Mouse (Mus musculus): ENCODE results near the gene Ap3m1.
"Not testable (repeated sequence)": the region's sequence is repeated elsewhere in the genome, so short reads cannot be mapped to it uniquely, and the experiment has no call there.

Gene Ap3m1

GRCm38 (mm10) chr14:21052112-21052780 is at the start of gene Ap3m1, which contains the start of gene Adk:
TSS of gene Ap3m1 (minus strand) at chr14:21052508.
TSS of gene Adk (plus strand) at chr14:21052574.
- peak; percentile 92 to 93 for DNase-seq

DNA sequence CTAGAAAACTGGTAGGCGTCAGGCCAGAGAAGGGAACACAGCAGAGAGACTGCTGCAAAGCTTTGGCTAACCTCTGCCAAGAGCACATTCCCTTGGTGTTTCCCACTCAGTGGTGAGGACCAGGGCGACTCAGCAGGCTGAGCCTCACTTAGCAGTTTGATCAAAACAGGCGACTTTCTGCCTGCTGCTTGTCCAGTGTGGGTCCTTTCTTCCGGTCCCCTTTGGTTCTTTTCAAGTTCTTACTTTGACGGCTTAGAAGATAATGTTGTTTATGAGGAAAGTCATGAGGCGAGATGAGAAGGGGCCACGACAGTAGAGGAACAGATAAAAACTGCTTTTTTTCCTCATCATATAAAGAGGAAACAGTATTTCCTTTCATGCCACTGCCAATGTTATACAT is 49.3 kb upstream of the Ap3m1 start:
- DNase-seq, result peak; percentile 16 to 34

GRCm38 (mm10) chr14:21100876-21101275 is 48.6 kb upstream of the Ap3m1 start:
- no peak for DNase-seq

- peak in 1 of 2 experiments; percentile 15 for DNase-seq
Observed at GRCm38 (mm10) chr14:21099371-21099770, 47.1 kb upstream of the Ap3m1 start.

- DNase-seq, result no peak
Observed at GRCm38 (mm10) chr14:21096689-21097088, 44.4 kb upstream of the Ap3m1 start.

- DNase-seq, result no peak
Observed at GRCm38 (mm10) chr14:21096279-21096678, 44.0 kb upstream of the Ap3m1 start.

DNA sequence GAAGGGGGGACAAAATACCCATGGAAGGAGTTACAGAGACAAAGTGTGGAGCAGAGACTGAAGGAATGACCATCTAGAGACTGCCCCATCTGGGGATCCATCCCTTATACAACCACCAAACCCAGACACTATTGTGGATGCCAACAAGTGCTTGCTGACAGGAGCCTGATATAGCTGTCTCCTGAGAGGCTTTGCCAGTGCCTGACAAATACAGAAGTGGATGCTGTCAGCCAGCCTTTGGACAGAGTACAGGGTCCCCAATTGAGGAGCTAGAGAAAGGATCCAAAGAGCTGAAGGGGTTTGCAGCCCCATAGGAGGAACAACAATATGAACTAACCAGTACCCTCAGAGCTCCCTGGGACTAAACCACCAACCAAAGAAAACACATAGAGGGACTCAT is 41.9 kb upstream of the Ap3m1 start:
- not testable (repeated sequence) for DNase-seq

DNA sequence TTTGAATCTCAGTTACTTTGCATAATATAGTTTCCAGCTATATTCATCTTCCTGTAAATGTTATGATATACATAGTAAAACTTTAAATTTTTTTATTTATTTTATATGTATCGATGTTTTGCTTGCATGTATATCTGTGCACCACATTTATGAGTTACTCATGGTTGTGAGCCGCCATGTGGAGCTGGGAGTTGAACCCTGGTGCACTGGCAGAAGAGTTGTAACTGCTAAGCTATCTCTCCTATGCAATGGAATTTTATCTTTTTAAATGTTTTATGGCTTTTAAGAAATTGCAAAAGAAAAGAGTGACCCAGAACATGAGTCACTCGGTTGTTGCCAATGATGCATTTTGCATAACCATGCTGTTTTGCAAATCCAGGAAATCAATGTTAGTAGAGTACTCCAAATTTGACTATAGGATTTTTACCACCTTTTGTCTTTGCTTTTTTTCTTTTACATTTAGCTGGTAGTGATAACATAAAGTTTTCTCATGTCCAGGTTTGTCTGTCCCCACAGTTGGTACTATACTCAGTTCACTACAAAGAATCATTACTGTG is 38.7 kb upstream of the Ap3m1 start:
- no peak for DNase-seq

DNA sequence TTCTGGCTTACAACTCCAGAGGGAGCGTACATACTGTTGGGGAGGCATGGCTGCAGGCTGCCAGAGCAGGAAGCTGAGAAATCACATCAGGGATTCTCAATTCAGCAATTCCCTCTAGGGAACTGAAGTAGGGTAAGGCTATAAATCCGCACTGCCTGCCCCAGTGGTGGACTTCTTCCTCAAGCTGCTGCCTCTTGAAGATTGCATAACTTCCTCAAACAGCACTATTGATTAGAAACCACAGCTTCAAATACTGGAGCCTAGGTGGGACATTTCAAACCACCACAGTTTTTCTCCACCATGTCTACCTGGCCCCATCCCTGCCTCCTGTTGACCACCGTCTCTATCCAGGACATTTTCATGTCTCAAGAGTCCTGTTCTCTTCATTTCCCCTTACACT is 38.1 kb upstream of the Ap3m1 start:
- DNase-seq, result no peak

- no peak for DNase-seq
Observed at GRCm38 (mm10) chr14:21088731-21089130, 36.4 kb upstream of the Ap3m1 start.

GRCm38 (mm10) chr14:21087390-21088060 is 35.2 kb upstream of the Ap3m1 start:
- DNase-seq, result no peak

DNA sequence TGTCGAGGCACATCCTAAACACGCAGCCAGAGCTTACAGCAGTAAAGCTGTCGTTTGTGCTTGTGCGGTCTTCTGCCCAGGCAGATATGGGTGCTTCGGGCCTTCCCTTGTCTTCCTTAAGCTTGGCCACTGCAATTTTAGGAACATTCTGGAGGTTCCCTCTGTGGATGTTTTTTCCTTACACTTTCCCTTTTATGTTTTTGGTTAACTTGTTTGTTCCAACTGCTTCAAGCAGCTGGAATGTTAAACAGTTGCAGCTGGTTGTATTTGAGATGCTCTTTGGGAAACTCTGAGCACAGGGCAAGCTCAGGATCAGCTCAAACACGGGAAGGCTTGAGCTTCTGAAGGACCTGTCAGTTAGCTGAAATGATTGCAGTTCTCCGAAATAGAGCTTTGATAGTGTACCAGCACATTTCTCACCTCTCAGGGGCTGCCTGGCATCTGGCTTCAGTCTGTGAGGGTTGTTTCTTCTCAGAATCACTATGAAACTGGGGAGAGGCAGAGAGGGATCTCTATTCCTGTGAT is 34.6 kb upstream of the Ap3m1 start:
- DNase-seq, result no peak

DNA sequence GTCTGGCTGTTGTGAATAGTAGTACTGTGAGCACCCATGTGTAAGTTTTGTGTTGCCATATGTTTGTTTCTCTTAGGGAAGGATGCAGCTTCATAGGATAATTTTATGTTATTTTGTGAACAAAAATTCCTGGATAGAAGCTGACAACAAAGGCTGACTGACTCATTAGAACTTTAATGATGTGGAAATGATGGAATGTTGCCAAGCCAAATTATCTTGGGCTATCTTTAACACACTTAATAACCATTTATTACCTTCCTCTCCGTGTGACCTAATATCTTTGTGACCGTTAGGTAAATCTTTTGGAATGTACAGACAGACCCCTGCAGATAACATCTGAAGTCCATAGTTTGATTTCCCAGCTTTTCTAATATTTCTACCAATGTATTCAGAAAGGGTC is 33.8 kb upstream of the Ap3m1 start:
- DNase-seq, result no peak

GRCm38 (mm10) chr14:21085666-21086065 is 33.4 kb upstream of the Ap3m1 start:
- DNase-seq, result no peak

- no peak for DNase-seq
Observed at GRCm38 (mm10) chr14:21082823-21083222, 30.5 kb upstream of the Ap3m1 start.

DNA sequence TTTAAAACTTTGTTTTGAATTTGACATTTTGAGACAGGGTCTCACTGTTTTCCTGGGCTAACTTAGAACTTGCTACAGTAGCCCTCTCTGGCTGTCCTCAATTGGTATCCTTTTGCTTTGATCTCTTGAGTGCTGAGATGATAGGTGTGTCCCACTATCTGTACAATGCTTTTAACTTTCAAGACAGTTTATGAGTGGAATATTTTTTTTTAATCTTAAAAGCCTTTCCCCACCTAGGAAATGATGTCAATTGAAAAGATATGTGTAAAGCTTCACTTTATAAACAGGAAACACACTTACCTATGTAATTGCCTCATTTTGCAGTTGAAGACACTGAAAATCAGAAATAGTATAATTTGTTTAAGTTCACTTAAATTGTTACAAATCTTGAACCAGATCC is 26.2 kb upstream of the Ap3m1 start:
- DNase-seq, result no peak

- no peak for DNase-seq
Observed at GRCm38 (mm10) chr14:21077939-21078338, 25.6 kb upstream of the Ap3m1 start.

DNA sequence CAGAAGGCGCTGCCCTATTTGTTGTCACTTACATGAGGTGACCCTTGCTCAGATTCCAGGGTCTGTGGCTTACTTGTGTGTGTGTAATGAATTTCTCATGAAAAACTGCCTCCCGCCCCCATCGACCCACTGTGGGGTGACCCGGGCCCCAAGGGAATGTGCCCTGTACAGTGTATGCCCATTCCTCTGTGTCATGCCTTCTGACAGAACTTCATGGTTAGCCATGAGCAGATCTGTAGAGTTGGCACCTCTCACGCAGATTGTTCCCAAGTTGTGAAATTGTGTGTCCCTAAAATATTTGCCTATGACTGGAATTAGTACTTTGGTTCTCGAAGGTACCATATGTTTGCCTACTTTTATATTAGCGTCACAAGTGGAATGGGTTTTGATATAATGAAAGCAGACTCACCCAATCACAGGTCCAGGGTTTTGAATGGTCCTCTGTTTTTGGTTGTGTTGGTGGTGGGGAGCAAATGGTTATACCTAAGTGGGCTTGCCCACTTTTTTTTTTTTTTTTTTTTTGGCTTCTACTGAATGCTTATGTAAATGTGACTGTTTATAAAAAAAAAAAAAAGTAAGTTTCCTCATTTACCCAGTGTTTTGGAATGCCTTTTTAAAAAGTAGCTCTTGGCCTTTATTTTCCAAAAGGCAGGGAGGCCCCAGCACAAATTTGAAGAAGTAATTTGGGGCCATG is 24.3 kb upstream of the Ap3m1 start:
- peak; percentile 32 to 37 for DNase-seq

- peak; percentile 91 to 92 for DNase-seq
Observed at GRCm38 (mm10) chr14:21075751-21076500, 23.6 kb upstream of the Ap3m1 start.

GRCm38 (mm10) chr14:21074398-21075320 is 22.4 kb upstream of the Ap3m1 start:
- no peak for DNase-seq

GRCm38 (mm10) chr14:21073981-21074380 is 21.7 kb upstream of the Ap3m1 start:
- no peak for DNase-seq
